Mouse (Mus musculus): ENCODE results near the gene Pole4. TPM values are rescaled to one million over a fixed set of nuclear protein-coding genes. Genes with fewer than 3 reads are reported as not detected.

Pole4 gene
- polyA plus RNA-seq, 1 experiment, result 23.6 TPM

DNA sequence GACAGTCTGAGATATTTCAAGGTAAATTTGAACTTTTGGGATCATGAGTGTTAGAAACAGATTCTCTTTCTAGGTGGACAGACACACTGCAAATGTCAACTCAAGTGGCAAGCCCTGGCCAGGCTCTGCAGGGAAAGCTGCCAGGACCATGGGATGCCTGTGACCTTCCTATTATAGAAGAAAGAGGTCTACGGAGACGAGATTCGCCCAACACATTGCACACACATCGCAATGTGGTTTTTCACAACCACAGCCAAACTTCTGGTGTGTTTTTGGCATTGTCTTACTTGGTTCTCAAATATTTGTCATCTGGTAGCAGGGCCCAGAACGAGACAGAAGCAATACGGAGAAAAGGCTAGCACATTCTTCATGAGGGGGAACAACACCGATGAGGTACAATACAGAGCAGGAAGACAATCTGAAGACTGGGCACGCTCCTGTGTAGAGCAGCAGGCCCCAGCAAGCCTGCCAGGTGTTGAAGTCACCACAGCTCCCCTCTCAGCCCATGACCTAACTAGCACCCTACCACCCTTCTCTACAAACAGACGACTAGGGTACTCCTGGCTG, 43.0 kb upstream of the Pole4 start:
- Histone ChIP-seq H3K27me3 (ENCODE audit: control insufficient read depth, insufficient read depth, low read length) (no peaks in the 10 kb centered on the region), H3K27ac (ENCODE audit: insufficient read depth, low read length) (no peak overlapping the region), H3K4me1 (ENCODE audit: control insufficient read depth, insufficient read depth, insufficient read length) (no peaks in the 10 kb centered on the region), H3K36me3 (ENCODE audit: control insufficient read depth, insufficient read depth, low read length) (no peaks in the 10 kb centered on the region; the same call in 1 of the 2 replicates), H3K4me3 (ENCODE audit: extremely low read depth, insufficient read depth, insufficient read length) (no peak overlapping the region)
- WGBS, result 87% methylated on average over 9 of the region's 9 CpGs
- TF ChIP-seq POLR2A (IDR thresholded peaks at IDR 0.05; ENCODE audit: low read depth, low read length), result no peak
- TF ChIP-seq CTCF (IDR thresholded peaks at IDR 0.05; ENCODE audit: extremely low read depth, insufficient read depth, insufficient read length, insufficient replicate concordance), result no peak
- DNase-seq (ENCODE audit: low read depth in 1 of 2, low spot score in 2 of 2), result no peak

DNA sequence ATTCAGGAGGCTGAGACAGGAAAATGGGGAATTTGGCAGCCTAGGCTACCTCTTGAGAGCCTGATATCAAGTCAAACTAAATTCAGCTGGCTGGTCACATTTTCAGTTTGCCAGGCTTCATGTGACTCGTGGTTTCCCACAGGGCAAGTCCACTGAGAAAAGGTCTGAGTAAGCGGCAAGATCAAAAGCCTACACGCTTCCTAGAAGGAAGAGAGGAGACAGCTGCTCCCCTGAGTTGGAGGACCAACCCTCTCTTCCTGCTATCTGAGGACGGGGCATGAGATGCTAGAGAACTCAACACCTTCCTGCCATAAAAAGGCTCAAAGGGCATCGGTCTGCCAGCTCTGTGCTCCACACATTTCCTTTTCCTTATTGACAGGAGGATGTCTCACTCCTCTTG, 41.9 kb upstream of the Pole4 start:
- H3K4me1 ChIP-seq (ENCODE audit: control insufficient read depth, insufficient read depth, insufficient read length), result no peaks in the 10 kb centered on the region
- DNase-seq (ENCODE audit: low read depth in 1 of 2, low spot score in 2 of 2), result no peak
- H3K27me3 ChIP-seq (ENCODE audit: control insufficient read depth, insufficient read depth, low read length), result no peaks in the 10 kb centered on the region
- no peak overlapping the region for H3K27ac ChIP-seq (ENCODE audit: insufficient read depth, low read length)
- H3K36me3 ChIP-seq (ENCODE audit: control insufficient read depth, insufficient read depth, low read length), result no peaks in the 10 kb centered on the region; the same call in 1 of the 2 replicates
- 19% methylated on average over 5 of the region's 5 CpGs for WGBS
- no peak for TF ChIP-seq POLR2A (IDR thresholded peaks at IDR 0.05; ENCODE audit: low read depth, low read length)
- TF ChIP-seq CTCF (IDR thresholded peaks at IDR 0.05; ENCODE audit: extremely low read depth, insufficient read depth, insufficient read length, insufficient replicate concordance), result no peak
- no peak overlapping the region for H3K4me3 ChIP-seq (ENCODE audit: extremely low read depth, insufficient read depth, insufficient read length)

DNA sequence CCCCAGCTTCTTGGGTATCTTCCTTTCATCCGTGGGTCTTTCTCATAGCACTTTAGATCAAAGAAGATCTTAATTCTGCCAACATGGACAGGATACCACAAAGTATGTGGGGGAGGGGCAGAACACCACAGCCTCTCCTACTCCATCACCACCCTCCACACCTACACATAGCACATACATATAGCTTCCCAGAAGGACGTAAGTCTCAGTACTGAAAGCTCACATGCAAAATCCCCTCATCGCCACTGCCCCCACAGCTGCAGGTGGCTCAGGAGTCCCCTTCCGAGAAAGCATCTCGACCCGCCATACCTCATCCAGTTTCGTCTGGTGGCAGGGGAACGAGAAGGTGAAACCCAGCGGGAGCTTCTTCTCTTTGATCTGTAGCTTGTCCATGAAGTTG, 39.4 kb upstream of the Pole4 start:
- Histone ChIP-seq H3K36me3 (ENCODE audit: control insufficient read depth, insufficient read depth, low read length) (no peaks in the 10 kb centered on the region; the same call in 1 of the 2 replicates), H3K4me1 (ENCODE audit: control insufficient read depth, insufficient read depth, insufficient read length) (no peaks in the 10 kb centered on the region; the same call in 1 of the 2 replicates), H3K4me3 (ENCODE audit: extremely low read depth, insufficient read depth, insufficient read length) (no peak overlapping the region), H3K27ac (ENCODE audit: insufficient read depth, low read length) (no peak overlapping the region), H3K27me3 (ENCODE audit: control insufficient read depth, insufficient read depth, low read length) (no peaks in the 10 kb centered on the region)
- TF ChIP-seq POLR2A (IDR thresholded peaks at IDR 0.05; ENCODE audit: low read depth, low read length) (no peak), CTCF (IDR thresholded peaks at IDR 0.05; ENCODE audit: extremely low read depth, insufficient read depth, insufficient read length, insufficient replicate concordance) (no peak)
- no peak for DNase-seq (ENCODE audit: low read depth in 1 of 2, low spot score in 2 of 2)
- WGBS, result 79% methylated on average over 9 of the region's 9 CpGs

DNA sequence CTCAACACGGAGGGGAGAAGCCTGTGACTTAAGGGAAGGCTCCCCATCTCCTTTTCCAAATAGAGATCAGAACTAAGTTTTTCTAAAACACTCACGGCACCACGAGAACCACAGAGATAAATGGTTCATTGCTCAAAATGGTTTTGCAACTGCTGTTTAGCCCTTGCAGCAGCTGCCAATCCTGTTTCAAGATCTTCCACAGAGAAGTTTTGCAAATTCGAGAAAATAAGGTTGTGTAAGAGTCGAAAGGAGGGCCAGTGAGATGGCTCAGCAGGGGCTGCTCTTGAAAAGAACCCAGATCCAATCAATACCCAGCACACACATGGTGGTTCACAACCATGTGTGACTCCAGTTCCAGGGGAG, 36.3 kb upstream of the Pole4 start:
- no peak for DNase-seq (ENCODE audit: low read depth in 1 of 2, low spot score in 2 of 2)
- Histone ChIP-seq H3K4me1 (ENCODE audit: control insufficient read depth, insufficient read depth, insufficient read length) (no peaks in the 10 kb centered on the region; the same call in 1 of the 2 replicates), H3K27ac (ENCODE audit: insufficient read depth, low read length) (no peak overlapping the region), H3K36me3 (ENCODE audit: control insufficient read depth, insufficient read depth, low read length) (no peaks in the 10 kb centered on the region), H3K27me3 (ENCODE audit: control insufficient read depth, insufficient read depth, low read length) (no peaks in the 10 kb centered on the region), H3K4me3 (ENCODE audit: extremely low read depth, insufficient read depth, insufficient read length) (no peak overlapping the region)
- WGBS, result 78% methylated on average over 5 of the region's 5 CpGs
- TF ChIP-seq POLR2A (IDR thresholded peaks at IDR 0.05; ENCODE audit: low read depth, low read length) (no peak), CTCF (IDR thresholded peaks at IDR 0.05; ENCODE audit: extremely low read depth, insufficient read depth, insufficient read length, insufficient replicate concordance) (no peak)

DNA sequence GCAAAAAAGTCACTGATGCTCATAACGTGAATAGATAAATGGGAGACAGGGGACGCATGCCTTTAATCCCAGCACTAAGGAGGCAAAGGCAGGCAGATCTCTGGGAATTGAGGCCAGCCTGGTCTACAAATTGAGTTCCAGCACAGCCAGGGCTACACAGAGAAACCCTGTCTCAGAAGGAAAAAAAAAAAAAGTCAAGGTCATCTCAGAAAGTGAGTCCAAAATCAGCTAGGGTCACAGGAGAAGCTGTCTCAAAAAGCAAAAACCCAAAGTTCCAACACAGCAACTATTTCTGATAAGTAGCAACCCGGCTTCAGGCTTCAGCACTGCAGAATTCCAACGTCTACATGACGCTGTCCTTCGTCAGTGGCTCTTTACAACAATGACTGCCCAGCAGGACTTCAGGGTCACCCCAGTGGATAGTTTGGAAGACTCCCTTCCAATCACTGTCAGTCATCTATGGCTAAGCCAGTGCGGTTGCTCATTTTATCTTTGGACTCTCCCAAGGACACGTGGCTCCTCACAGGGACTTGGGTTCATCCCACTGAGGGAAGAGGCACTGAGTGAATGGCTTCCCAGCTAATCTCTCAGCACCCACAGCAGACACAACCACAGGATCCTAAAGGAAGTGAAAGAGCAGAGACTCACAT, 35.8 kb upstream of the Pole4 start:
- H3K27me3 ChIP-seq (ENCODE audit: control insufficient read depth, insufficient read depth, low read length), result no peaks in the 10 kb centered on the region
- TF ChIP-seq CTCF (IDR thresholded peaks at IDR 0.05; ENCODE audit: extremely low read depth, insufficient read depth, insufficient read length, insufficient replicate concordance), result no peak
- TF ChIP-seq POLR2A (IDR thresholded peaks at IDR 0.05; ENCODE audit: low read depth, low read length), result no peak
- no peak overlapping the region for H3K27ac ChIP-seq (ENCODE audit: insufficient read depth, low read length)
- no peaks in the 10 kb centered on the region for H3K36me3 ChIP-seq (ENCODE audit: control insufficient read depth, insufficient read depth, low read length)
- no peak overlapping the region for H3K4me3 ChIP-seq (ENCODE audit: extremely low read depth, insufficient read depth, insufficient read length)
- no peak for DNase-seq (ENCODE audit: low read depth in 1 of 2, low spot score in 2 of 2)
- 87% methylated on average over 8 of the region's 8 CpGs for WGBS
- no peaks in the 10 kb centered on the region; the same call in 1 of the 2 replicates for H3K4me1 ChIP-seq (ENCODE audit: control insufficient read depth, insufficient read depth, insufficient read length)

DNA sequence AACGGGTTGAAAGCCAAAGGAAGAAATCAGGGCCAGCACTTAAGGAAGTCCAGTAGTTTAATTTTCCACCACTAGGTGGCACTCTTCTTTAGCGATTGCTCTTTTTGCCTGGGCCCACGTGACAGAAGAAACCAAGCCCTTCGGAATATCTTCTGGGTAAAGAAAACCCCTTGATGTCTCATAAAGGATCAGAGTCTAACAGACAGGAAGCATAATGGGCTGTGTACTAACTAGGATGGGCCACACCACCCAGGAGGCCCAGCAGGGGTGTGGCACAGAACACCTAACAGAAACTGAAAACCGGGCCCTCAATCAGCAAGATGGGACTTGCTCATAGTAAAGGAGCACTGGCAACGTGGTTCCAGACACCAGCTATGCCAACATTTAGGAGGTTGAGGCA, 35.1 kb upstream of the Pole4 start:
- Histone ChIP-seq H3K4me3 (ENCODE audit: extremely low read depth, insufficient read depth, insufficient read length) (peak overlapping the region; percentile 27; the same call in 1 of the 2 replicates), H3K4me1 (ENCODE audit: control insufficient read depth, insufficient read depth, insufficient read length) (no peaks in the 10 kb centered on the region; the same call in 1 of the 2 replicates), H3K27me3 (ENCODE audit: control insufficient read depth, insufficient read depth, low read length) (no peaks in the 10 kb centered on the region), H3K36me3 (ENCODE audit: control insufficient read depth, insufficient read depth, low read length) (no peaks in the 10 kb centered on the region), H3K27ac (ENCODE audit: insufficient read depth, low read length) (no peak overlapping the region)
- 18% methylated on average over 6 of the region's 6 CpGs for WGBS
- DNase-seq (ENCODE audit: low read depth in 1 of 2, low spot score in 2 of 2), result peak; percentile 26 to 65
- TF ChIP-seq CTCF (IDR thresholded peaks at IDR 0.05; ENCODE audit: extremely low read depth, insufficient read depth, insufficient read length, insufficient replicate concordance), result peak; percentile 51; the same call in 1 of the 2 replicates
- no peak for TF ChIP-seq POLR2A (IDR thresholded peaks at IDR 0.05; ENCODE audit: low read depth, low read length)
